In the genomic region with DNA sequence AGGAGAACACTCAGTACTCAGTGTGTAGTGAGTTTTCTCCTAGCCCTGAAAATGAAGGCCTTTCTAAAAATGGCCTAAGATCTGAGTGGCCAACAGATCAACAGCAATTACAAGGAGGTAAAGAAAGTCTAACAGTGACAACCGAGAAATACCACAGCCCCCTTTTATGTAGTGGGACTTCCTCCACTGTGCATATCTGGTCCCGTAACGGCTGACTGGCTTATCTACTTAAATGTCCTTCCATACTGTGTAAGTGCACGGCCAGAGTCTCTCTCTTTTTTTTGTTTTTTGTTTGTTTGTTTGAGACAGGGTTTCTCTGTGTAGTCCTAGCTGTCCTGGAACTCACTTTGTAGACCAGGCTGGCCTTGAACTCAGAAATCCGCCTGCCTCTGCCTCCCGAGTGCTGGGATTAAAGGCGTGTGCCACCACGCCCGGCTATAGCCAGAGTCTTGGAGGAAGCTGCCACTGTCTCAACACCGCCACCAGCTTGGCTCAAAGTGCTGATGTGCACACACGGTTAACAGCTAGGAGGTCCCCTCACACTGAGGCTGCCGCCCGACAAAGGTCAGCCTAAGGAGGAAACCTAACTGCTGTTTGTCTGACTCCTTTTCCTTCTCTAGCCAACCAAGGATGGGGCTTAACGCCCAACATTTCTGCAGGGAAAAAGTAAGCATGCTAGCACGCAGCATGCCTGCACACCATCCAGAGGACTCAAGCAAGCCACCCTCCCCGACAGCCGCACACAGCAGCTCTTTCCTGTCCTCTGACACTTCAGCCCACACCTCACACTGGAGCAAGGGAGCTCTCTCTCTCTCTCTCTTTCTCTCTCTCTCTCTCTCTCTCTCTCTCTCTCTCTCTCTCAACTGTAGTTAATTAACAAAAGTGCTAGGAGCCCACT, we compare ENCODE assay signal across 15 mouse cellular contexts. TPM values are rescaled to one million over a fixed set of nuclear protein-coding genes. Genes with fewer than 3 reads are reported as not detected.
DNase-seq lines count a peak whose midpoint lies in the region; ATAC-seq and TF ChIP-seq lines count a peak whose summit lies in the region.
"Had no signal": no experiment of that assay in that cellular context is flagged by ENCODE, and none has a peak within 500 bp of the region (broad histone marks: within the 10 kb centered on the region; RNA-seq: fewer than 3 reads in every experiment).

No protein-coding gene starts in this region.

- no peaks in the 10 kb centered on the region for H3K9me3 ChIP-seq in heart, embryonic 11.5 days (replicated peaks; ENCODE audit: control insufficient read depth, low read length)
- no peaks in the 10 kb centered on the region for H3K9me3 ChIP-seq in liver, embryonic 11.5 days (ENCODE audit: control insufficient read depth, low read length)
- H3K9me3 ChIP-seq in limb, embryonic 10.5 days (replicated peaks), result no peaks in the 10 kb centered on the region
- H3K9me3 ChIP-seq: forebrain, embryonic 12.5 days; limb, embryonic 13.5 days had no signal

- no peak for TF ChIP-seq POLR2A in olfactory bulb, adult 2 months (IDR thresholded peaks at IDR 0.05; ENCODE audit: insufficient read depth, low read depth, low read length)

- no peak for DNase-seq in heart, adult 8-10 months (ENCODE audit: low spot score)
- no peak for DNase-seq in liver, embryonic 11.5 days (ENCODE audit: low spot score)
- no peak for DNase-seq in liver
- no peak for DNase-seq in limb, embryonic 10.5 days (ENCODE audit: low spot score)
- DNase-seq in adrenal gland, postnatal 14 days, result no peak
- no peak for DNase-seq in urinary bladder, postnatal 25 days (ENCODE audit: low spot score)
- DNase-seq: adrenal gland, adult 2 months; B cell, adult 2 months; cerebellum, adult 11-12 months; gastrocnemius, postnatal 36 days; thymus, postnatal 36 days had no signal

- H3K27ac ChIP-seq in heart, embryonic 11.5 days (ENCODE audit: low read depth, low read length), result peak overlapping the region; percentile 85
- peak overlapping the region; percentile 47 for H3K27ac ChIP-seq in liver, embryonic 11.5 days (ENCODE audit: low read depth, low read length)
- peak overlapping the region; percentile 72 for H3K27ac ChIP-seq in limb, embryonic 10.5 days
- H3K27ac ChIP-seq in olfactory bulb, adult 2 months (ENCODE audit: insufficient read depth, low read depth, low read length), result peak overlapping the region; percentile 12; the same call in 1 of the 2 replicates
- H3K27ac ChIP-seq: forebrain, embryonic 12.5 days; limb, embryonic 13.5 days had no signal

- H3K4me3 ChIP-seq in heart, embryonic 11.5 days (ENCODE audit: low read depth, low read length), result no peak overlapping the region
- H3K4me3 ChIP-seq in liver, embryonic 11.5 days (ENCODE audit: low read depth, low read length), result no peak overlapping the region
- H3K4me3 ChIP-seq in limb, embryonic 10.5 days, result no peak overlapping the region
- H3K4me3 ChIP-seq in olfactory bulb, adult 2 months (ENCODE audit: insufficient read depth, low read depth, low read length), result no peak overlapping the region
- H3K4me3 ChIP-seq: forebrain, embryonic 12.5 days; limb, embryonic 13.5 days had no signal

- H3K36me3 ChIP-seq in heart, embryonic 11.5 days (ENCODE audit: control insufficient read depth, insufficient read depth, low read length), result peaks cover 44% of the 10 kb centered on the region
- H3K36me3 ChIP-seq in liver, embryonic 11.5 days (ENCODE audit: control insufficient read depth, insufficient read depth, low read length), result peaks cover 47% of the 10 kb centered on the region
- peaks cover 99% of the 10 kb centered on the region for H3K36me3 ChIP-seq in limb, embryonic 10.5 days

- 50% methylated on average over 17 of the region's 17 CpGs for WGBS in heart, embryonic 11.5 days (ENCODE audit: insufficient replicate concordance)
- 55% methylated on average over 17 of the region's 17 CpGs for WGBS in liver, embryonic 11.5 days
- WGBS in limb, embryonic 10.5 days, result 79% methylated on average over 17 of the region's 17 CpGs
- WGBS in olfactory bulb, adult 2 months, result 77% methylated on average over 17 of the region's 17 CpGs

- peak; percentile 58; the same call in 1 of the 2 replicates for ATAC-seq in heart, embryonic 11.5 days (replicated peaks; ENCODE audit: insufficient number of reproducible peaks, low FRiP score, low TSS enrichment)
- ATAC-seq in liver, embryonic 11.5 days (replicated peaks; ENCODE audit: low FRiP score), result no peak

- H3K4me2 ChIP-seq in heart, embryonic 11.5 days, result peak overlapping the region; percentile 12
- no peak overlapping the region for H3K4me2 ChIP-seq in liver, embryonic 11.5 days
- H3K4me2 ChIP-seq: forebrain, embryonic 12.5 days; limb, embryonic 13.5 days had no signal

- no peaks in the 10 kb centered on the region for H3K27me3 ChIP-seq in heart, embryonic 11.5 days (ENCODE audit: control insufficient read depth, insufficient read depth, low read length)
- no peaks in the 10 kb centered on the region for H3K27me3 ChIP-seq in liver, embryonic 11.5 days (replicated peaks; ENCODE audit: control insufficient read depth, insufficient read depth, low read length)
- H3K27me3 ChIP-seq in limb, embryonic 10.5 days (ENCODE audit: low read depth, poor library complexity, severe bottlenecking), result no peaks in the 10 kb centered on the region
- H3K27me3 ChIP-seq: forebrain, embryonic 12.5 days; limb, embryonic 13.5 days had no signal

- H3K4me1 ChIP-seq in heart, embryonic 11.5 days (ENCODE audit: control insufficient read depth, insufficient read depth, low read length), result peaks cover 20% of the 10 kb centered on the region
- H3K4me1 ChIP-seq in liver, embryonic 11.5 days (replicated peaks; ENCODE audit: control insufficient read depth, insufficient read depth, low read length), result peaks cover 8% of the 10 kb centered on the region
- peaks cover 18% of the 10 kb centered on the region for H3K4me1 ChIP-seq in limb, embryonic 10.5 days
- H3K4me1 ChIP-seq in olfactory bulb, adult 2 months (ENCODE audit: control insufficient read depth, insufficient read depth, low read length), result peaks cover 21% of the 10 kb centered on the region
- H3K4me1 ChIP-seq: forebrain, embryonic 12.5 days had no signal

- TF ChIP-seq CTCF in olfactory bulb, adult 2 months (IDR thresholded peaks at IDR 0.05; ENCODE audit: insufficient read depth, low read depth, low read length), result no peak

- peak overlapping the region; percentile 30; the same call in 1 of the 2 replicates for H3K9ac ChIP-seq in heart, embryonic 11.5 days (ENCODE audit: low read depth, low read length)
- H3K9ac ChIP-seq in liver, embryonic 11.5 days (ENCODE audit: low read depth, low read length), result no peak overlapping the region
- H3K9ac ChIP-seq: forebrain, embryonic 12.5 days; limb, embryonic 13.5 days had no signal

RNA-seq across cellular contexts. Expression of a gene that starts 17.3 kb away (rescaled TPM):
- 243 and 280 TPM in 2 replicates for polyA plus RNA-seq in heart, embryonic 11.5 days (2014; fragmentation: Nextera tagmentation; extraction: Ambion mirVana)
- 100 to 1,000 TPM; 125 to 153 (median 140) TPM for total RNA-seq in heart, adult 8-10 months (2022)
- polyA plus RNA-seq in liver, embryonic 11.5 days (2014; fragmentation: Nextera tagmentation; extraction: Ambion mirVana), result 324 and 347 TPM in 2 replicates
- polyA plus RNA-seq in limb, embryonic 10.5 days (2016; fragmentation: Nextera tagmentation; extraction: Ambion mirVana), result 399 and 416 TPM in 2 replicates
- polyA plus RNA-seq in olfactory bulb, adult 2 months (2012; ENCODE audit: insufficient read depth, insufficient read length, low replicate concordance, missing spikeins), result 492 TPM in 1 of 2 replicates, not detected in the other
- 198 and 214 TPM in 2 replicates for total RNA-seq in adrenal gland, postnatal 14 days (2021)

RNA-seq across cellular contexts. Expression of a gene that starts 32.2 kb away (rescaled TPM):
- 6.2 and 10.1 TPM in 2 replicates for polyA plus RNA-seq in heart, embryonic 11.5 days (2014; fragmentation: Nextera tagmentation; extraction: Ambion mirVana)
- total RNA-seq in heart, adult 8-10 months (2022), result 10 to 100 TPM in 2 of 4 experiments, 1 to 10 TPM in 2; 8.1 to 14.2 (median 10.9) TPM
- polyA plus RNA-seq in liver, embryonic 11.5 days (2014; fragmentation: Nextera tagmentation; extraction: Ambion mirVana), result 14.0 and 14.3 TPM in 2 replicates
- polyA plus RNA-seq in limb, embryonic 10.5 days (2016; fragmentation: Nextera tagmentation; extraction: Ambion mirVana), result 15.5 and 16.3 TPM in 2 replicates
- not detected in 2 replicates for polyA plus RNA-seq in olfactory bulb, adult 2 months (2012; ENCODE audit: insufficient read depth, insufficient read length, low replicate concordance, missing spikeins)
- 13.3 and 16.7 TPM in 2 replicates for total RNA-seq in adrenal gland, postnatal 14 days (2021)

Comparison
In these comparisons a context has a peak if more than half of its experiments do, and no peak if none do; other contexts are left out.
1. H3K27ac ChIP-seq: peak in every context shown above with its lines; median percentile 85 in heart, embryonic 11.5 days; 72 in limb, embryonic 10.5 days; 47 in liver, embryonic 11.5 days; 12 in olfactory bulb, adult 2 months.